Mouse (Mus musculus): Measurements from ENCODE around the gene Ociad2. TPM values are rescaled to one million over a fixed set of nuclear protein-coding genes. Genes with fewer than 3 reads are reported as not detected.

Gene Ociad2
- total RNA-seq, 2 experiments from 2014 or later, result 125 to 147 TPM

DNA sequence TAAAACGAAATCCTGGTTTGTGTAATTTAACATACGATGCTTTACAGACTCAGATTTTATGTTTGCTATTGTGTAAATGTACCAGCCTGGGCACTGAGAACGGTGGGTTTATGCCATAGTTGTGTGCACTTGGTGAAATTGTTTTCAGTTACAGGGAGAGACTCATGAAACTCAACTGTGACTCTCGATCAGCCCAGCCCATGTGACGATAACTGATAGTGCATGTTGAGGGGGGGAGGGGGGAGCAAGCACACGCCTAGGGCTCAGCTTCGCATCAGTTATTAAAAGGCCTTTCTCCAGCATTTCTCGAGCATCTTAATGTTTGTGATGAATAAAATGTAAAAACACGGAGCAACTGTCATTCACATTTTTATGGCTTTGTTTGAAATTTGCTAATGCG lies 27.2 kb downstream of the Ociad2 start:
- Histone ChIP-seq H3K27ac (no peak overlapping the region), H3K4me3 (no peak overlapping the region)
- DNase-seq (ENCODE audit: low spot score in 2 of 2), result no peak
- TF ChIP-seq CTCF (conservative IDR thresholded peaks at IDR 0.05), result no peak

DNA sequence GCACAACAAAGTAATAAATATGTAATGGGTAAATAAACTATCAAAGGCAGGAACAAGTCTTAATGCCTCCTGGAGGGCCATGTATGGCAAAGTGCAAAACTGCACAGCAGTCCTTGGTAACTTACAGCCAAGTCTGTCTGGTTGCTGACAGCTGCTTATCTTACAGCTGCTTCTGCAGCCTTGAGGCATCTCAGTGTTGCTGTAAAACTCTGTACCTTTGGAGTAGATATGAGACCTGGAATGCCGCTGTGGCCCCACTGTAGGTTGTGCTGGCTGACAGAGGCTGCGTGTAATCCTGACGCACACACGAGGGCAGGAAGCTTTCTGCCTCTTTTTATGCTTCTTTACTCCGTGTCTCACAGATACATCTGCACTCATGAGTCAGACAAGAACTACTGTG lies 29.4 kb downstream of the Ociad2 start:
- no peak for DNase-seq (ENCODE audit: low spot score in 2 of 2)
- TF ChIP-seq CTCF (conservative IDR thresholded peaks at IDR 0.05), result no peak
- H3K27ac ChIP-seq, result no peak overlapping the region
- no peak overlapping the region for H3K4me3 ChIP-seq

DNA sequence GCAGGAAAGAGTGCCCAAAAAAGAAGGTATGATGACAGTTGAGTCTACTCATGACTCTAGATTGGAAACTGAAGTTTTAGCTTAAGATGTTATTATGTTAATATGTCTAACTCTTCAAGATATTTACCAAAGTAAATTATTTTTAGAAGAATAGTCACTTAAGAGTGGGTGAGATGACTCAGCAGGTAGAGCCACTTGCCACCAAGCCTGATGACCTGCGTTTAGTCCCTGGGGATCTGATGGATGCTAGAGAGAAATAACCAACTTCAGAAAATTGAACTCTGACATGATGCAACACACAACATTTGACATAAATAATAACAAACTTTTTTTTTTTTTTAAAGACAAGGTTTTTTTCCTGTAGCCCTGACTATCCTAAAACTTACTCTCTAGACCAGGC lies 30.4 kb downstream of the Ociad2 start:
- no peak overlapping the region for H3K4me3 ChIP-seq
- DNase-seq (ENCODE audit: low spot score in 2 of 2), result no peak
- no peak for TF ChIP-seq CTCF (conservative IDR thresholded peaks at IDR 0.05)
- H3K27ac ChIP-seq, result no peak overlapping the region

DNA sequence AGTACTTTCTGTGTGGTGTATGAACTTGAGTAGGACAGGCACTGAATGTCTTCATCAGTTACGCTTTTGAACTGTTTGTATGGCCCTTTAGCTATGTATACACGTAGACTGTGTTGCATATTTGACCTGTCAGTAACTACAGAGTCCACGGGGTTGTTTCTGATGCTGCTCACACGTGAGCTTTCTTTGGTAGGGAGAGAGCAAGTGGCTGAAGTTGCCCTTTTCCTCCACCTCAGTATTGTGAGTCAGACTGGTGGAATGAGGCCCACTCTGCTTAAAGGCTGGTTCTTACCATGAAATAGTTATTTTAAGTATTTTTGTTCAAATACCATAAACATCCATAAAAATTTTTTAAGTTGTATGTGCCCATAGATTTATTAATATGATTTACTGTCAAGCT lies 31.3 kb downstream of the Ociad2 start:
- Histone ChIP-seq H3K27ac (no peak overlapping the region), H3K4me3 (no peak overlapping the region)
- DNase-seq (ENCODE audit: low spot score in 2 of 2), result no peak
- no peak for TF ChIP-seq CTCF (conservative IDR thresholded peaks at IDR 0.05)

DNA sequence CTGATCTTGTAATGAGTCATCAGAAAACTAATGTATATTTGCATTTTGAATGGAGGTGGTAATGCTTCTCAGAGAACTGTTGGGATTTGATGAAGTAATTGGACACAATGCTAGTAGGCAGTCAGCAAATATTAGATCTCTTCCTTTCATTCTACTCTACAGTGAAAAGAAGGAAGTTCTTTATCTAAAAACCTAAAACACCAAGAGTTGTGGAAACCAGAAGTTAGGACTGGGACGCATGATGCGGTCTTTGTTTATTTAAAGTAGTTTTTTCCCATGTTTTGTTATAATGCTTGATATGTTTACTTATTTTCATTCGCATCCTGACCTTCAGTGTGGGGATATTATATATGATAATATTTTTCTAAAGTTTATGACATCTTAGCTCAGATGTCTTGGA lies 33.5 kb downstream of the Ociad2 start:
- DNase-seq (ENCODE audit: low spot score in 2 of 2), result no peak

DNA sequence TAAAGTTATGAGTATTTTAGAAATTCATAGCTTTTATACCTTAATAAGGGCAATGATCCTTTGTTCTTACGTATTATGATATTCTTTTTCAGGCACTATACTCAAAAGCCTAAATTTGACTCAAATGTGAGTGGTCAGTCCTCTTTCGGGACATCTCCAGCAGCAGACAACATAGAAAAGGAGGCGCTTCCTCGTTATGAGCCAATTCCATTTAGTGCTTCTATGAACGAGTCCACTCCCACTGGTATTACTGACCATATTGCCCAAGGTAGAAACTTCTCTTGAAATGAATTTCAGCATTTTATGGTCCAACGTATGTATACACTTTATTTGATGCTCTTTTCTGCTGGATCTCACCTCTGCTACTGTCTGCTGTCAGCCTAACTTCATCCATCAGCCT lies 34.3 kb downstream of the Ociad2 start:
- no peak overlapping the region for H3K27ac ChIP-seq

More for the DNA sequence above, 33.5 kb downstream of the Ociad2 start:
- TF ChIP-seq CTCF (conservative IDR thresholded peaks at IDR 0.05), result no peak
- no peak overlapping the region for H3K4me3 ChIP-seq
- H3K27ac ChIP-seq, result no peak overlapping the region

DNA sequence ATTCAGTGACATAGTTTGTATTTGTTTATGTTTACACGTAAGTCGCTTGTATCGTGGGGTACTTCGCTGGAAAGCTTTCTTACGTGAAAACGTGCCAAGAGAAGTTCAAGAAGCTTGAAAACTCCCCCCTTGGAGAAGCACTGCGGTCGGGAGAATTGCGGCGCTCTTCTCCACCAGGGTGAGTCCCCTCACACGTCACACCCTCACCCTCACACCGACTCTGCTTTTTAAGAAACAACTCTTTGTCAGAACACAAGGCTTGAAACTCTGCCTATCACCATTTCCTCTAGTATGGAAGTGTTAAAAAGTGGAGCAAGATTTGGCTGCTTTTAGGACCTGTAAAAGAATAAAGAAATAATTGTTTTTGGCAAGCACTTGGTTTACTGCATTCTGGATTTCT lies 36.3 kb downstream of the Ociad2 start:
- no peak for DNase-seq (ENCODE audit: low spot score in 2 of 2)
- no peak for TF ChIP-seq CTCF (conservative IDR thresholded peaks at IDR 0.05)
- no peak overlapping the region for H3K27ac ChIP-seq
- H3K4me3 ChIP-seq, result no peak overlapping the region

More for the DNA sequence above, 34.3 kb downstream of the Ociad2 start:
- TF ChIP-seq CTCF (conservative IDR thresholded peaks at IDR 0.05), result no peak
- DNase-seq (ENCODE audit: low spot score in 2 of 2), result no peak
- H3K4me3 ChIP-seq, result no peak overlapping the region

DNA sequence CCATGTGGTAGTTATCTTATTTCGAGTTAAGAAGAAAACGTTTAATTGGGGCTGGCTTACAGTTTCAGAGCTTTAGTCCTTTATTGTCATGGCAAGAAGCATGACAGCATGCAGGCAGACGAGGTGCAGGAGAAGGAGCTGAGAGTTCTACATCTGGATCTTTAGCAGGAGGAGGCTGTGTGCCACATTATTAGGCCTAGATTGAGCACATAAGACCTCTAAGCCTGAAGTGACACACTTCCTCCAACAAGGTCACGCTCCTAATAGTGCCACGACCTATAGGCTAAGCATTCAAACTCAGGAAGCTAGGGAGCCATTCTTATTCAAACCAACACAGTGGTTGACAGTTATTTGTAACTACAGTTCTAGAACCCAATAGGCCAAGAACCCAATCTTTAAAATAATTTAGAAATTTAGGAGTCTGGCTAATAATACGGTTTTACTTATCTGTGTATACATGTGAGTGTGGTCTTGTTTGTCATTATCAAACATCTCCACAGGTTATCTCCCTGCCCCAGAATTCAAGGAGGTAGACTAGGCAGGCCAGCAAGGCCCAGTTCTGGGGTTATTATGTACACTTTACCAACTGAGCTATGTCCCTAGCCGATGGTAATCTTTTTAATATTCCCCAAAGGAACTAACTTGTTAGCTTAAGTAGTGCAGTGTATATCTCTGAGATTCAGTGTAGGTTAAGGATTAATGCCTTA lies 39.1 kb downstream of the Ociad2 start:
- TF ChIP-seq CTCF (conservative IDR thresholded peaks at IDR 0.05), result no peak
- Histone ChIP-seq H3K27ac (no peak overlapping the region), H3K4me3 (no peak overlapping the region)
- DNase-seq (ENCODE audit: low spot score in 2 of 2), result no peak

DNA sequence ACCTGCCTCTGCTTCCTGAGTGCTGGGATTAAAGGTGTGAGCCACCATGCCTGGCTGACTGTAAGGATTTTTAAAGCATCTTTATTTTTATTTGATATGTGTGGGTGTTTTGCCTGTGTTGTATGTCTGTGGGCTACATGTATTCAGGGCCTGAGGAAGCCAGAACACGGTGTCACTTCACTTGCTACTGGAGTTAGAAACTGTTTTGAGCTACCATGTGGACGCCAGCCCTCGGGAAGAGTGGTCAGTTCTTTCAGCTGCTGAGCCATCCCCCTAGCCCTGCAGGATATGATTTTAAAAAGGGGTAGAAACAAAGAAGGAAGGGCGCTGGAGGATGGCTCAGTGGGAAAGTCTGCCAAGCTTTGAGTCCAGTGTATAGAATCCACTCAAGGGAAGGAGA lies 44.9 kb downstream of the Ociad2 start:
- H3K4me3 ChIP-seq, result no peak overlapping the region
- no peak for TF ChIP-seq CTCF (conservative IDR thresholded peaks at IDR 0.05)
- no peak overlapping the region for H3K27ac ChIP-seq
- DNase-seq (ENCODE audit: low spot score in 2 of 2), result no peak

DNA sequence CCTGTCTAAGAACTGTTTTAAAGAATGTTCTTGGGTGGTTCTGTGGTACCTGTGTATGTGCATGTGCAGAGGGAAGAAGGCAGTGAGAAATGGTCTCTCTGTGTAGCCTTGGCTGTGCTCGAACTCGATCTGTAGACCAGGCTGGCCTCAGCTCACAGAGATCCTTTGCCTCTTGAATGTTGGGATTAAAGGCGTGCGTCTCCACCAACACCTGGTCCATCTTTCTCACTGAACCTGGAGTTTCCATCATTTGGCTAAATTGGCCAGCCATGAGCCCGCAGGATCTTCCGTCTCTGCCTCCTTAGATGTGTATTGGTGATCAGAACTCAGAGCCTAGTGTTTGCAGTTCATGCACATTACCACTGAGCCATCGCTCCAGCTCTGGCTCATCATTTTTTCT lies 45.8 kb downstream of the Ociad2 start:
- no peak overlapping the region for H3K4me3 ChIP-seq
- H3K27ac ChIP-seq, result no peak overlapping the region
- no peak for DNase-seq (ENCODE audit: low spot score in 2 of 2)
- no peak; the same call in 1 of the 2 replicates for TF ChIP-seq CTCF (conservative IDR thresholded peaks at IDR 0.05)

DNA sequence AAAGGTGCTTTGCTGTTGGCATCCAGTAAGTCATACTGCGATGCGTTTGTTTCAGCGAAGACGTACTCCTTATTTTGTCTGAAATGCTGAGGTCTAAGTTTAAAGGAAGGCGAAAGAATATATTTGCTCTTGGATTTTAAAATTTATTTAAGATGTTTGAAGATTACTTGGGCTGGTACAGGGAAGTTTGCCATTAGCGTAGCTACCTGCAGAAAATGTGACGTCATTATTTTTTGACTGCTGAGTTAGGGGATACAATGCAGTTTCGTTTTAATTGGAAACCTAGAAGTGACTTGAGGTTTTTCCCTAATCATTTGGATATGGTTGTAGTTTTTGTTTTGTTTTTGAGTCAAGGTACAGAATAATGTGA lies 47.4 kb downstream of the Ociad2 start:
- peak overlapping the region; percentile 94 for H3K4me3 ChIP-seq
- no peak for TF ChIP-seq CTCF (conservative IDR thresholded peaks at IDR 0.05)
- DNase-seq (ENCODE audit: low spot score in 2 of 2), result no peak
- H3K27ac ChIP-seq, result peak overlapping the region; percentile 96

DNA sequence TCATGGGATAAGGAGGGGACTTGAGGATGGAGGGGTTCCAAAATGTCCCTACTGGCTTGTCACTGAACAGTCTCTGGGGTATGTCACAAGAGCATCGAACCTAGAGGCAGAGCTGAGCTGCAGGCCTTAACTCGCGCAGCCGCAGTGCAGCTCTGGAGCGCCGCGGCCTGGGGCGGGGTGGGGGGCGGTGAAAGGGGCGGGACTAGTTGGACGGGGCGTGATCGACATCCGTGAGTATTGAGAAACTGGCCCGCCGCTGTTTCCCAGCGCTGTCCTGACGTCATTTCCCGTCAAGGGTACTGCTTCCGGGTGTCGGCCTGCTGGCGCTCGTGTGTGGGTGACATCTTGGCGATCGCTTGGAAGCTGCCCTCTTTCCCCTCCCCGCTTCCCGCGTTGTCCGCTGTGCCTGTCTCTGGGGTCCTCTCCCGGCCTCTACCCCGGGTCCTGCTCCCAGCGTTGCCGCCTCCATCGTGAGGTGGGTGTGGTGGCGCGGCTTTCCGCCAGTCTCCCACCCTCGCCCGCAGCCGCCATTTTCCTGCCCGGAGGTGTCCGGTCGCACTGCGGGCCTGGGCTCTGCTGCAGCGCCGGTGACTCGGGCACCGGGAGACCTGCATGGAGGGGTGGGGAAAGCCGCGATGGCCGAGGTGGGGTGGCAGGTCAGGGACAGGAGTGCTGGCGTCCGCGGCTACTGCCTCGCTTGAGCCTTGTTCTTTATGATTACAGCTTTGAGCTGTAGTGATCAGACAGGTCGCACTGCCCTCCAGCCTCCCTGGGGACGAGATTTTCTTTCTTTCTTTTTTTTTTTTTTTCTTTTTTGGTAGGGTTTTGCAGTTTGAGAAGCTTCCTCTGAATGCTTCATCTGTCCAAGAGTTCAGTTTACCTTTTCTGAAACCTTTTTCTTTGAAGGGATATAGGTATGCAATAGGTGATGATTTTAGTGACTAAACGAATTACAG lies 48.0 kb downstream of the Ociad2 start, which contains the start of gene Ociad1:
Gene Ociad1 (plus strand): TSS at position 283 of the 956 bp plus-strand sequence.
- DNase-seq (ENCODE audit: low spot score in 2 of 2), result peak; percentile 95
- Histone ChIP-seq H3K27ac (peak within 1 kb of the TSS; percentile 96), H3K4me3 (peak within 1 kb of the TSS; percentile 94)
- TF ChIP-seq CTCF (conservative IDR thresholded peaks at IDR 0.05), result peak; percentile 50

DNA sequence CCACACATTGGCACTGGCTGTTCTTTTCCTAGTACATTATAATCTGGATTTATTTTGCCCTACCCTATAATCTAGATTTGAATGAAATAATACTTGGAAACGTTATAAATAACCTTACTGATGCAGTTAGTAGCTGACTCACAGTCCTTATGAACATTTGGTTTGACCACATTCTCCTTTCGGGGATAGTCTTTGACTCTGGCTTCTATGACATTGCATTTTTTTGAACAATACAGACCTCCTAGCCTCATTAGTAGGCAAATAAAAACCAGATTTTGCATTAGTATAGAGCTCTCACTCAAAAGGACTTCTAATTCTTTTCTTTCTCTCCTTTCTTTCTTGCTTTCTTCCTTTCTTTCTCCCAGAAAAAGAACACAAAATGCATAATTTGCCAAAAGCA lies 50.9 kb downstream of the Ociad2 start:
- no peak overlapping the region for H3K27ac ChIP-seq
- no peak overlapping the region for H3K4me3 ChIP-seq
- TF ChIP-seq CTCF (conservative IDR thresholded peaks at IDR 0.05), result no peak
- DNase-seq (ENCODE audit: low spot score in 2 of 2), result no peak
